Mouse (Mus musculus) embryo, embryonic 10 days (tissue): ENCODE data around the gene Icam1.

Source experiments
- DNase-seq: peaks from one replicate; pipeline ENCODE4 v3.0.0-alpha.2; 2015; ENCODE audit warnings: low spot score

Icam1 gene

GRCm38 (mm10) chr9:21015571-21016130, at the start of gene Icam1:
Icam1 (plus strand) TSS chr9:21015985.
- DNase-seq = no peak

DNA sequence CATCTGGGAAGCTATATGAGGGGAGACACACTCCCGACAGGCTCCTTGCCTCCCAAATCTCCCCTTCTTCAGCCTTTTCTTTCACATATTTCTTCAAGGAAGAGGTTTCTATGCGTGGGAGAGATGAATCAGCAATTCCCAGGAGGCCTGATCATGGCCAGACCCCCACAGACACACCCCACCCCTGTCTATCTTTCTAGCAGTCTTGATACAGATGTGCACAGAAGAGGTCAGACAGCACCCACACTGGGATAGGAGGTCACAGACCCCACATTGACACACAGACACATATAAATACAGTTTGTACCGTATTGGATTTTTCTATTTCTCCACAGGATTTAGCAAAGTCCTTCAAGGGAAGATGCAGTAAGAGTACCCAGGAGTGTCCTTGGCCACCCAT, 49.8 kb upstream of the Icam1 start:
- no peak for DNase-seq

- DNase-seq = no peak
These were observed 49.0 kb upstream of the Icam1 start for GRCm38 (mm10) chr9:20966747-20967146.

DNA sequence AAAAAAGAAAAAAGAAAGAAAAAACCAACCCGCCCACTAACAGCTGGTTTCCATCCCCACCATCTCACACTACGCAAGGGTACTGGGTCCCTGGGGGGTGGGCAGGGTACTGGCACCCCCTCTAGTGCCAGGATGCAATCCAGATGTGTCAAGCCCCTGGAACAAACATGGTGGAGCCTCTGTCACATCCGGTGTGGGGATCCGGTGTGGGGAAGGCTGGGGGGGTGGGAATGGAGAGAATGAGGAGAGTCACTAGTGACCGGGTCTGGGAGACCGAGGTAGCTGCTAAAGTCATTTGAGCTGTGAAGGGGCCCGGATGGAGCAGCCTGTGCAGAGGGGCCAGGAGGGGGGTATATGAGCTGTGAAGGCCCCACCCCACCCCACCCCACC, 44.0 kb upstream of the Icam1 start:
- no peak for DNase-seq

DNA sequence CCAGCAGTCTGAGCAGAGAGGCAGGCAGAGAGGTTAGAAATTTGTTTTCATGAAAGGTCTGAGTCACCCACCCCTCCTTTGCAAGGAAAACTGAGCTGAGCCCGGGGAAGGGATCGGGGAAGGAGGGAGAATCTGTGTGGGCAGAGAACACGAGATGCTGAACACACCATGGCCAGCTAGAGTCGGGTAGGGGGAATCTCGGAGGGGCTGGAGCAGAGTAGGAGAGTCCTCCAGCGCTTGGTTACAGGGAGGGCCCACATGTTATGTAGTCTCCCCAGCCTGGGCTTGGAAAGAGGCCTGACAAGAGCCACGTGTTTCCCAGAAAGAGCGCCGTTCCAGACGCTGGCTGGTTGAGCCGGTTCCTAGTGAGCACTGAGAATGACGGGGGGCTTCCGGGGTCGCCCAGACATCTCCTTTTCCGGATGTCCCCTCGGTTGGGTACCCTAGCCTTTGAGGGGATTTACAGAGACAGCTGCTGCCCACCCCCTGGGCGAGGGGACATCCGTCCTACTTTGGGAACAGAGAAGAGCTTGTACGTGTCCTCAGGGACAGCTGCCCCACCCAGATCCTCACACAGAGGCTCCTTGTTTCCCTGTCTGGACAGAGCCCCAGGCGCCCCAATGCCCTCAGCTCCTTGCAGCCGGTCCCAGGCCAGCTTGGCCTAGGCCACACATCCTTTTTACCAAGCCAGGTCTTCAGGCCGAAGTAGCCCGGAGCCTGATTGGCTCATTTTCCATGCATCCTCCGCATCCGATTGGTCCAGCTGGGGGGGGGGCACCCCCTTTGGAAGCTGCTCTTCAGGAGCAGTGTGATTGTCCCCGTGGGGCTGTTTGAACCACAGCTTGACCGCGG, 43.4 kb upstream of the Icam1 start:
- peak; percentile 61 for DNase-seq

DNA sequence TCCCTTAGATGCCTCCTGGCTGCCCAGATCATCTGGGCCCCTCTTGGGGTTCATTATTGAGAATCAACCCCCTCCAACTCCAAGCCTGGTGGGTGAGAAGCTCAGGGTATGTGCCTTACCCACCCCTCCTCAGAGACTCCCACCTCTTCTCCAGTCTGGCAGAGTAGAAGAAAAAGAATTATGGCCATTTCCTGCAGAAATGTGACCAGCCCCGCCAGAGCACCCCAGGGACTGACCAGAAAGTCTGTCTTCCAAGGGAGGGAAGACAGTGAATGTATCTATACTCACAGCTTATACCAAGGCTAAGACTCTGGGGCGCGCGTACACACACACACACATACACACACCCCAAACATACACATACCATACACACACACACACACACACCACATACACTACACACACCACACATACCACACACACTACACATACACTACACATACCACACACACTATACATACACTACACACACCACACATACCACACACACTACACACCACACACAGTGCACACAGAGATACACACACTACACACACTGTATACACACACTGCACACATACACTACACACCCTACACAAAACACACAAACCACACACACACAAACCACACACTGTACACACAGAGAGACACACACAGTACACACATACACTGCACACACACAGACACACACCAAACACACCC, 42.6 kb upstream of the Icam1 start:
- no peak for DNase-seq

DNA sequence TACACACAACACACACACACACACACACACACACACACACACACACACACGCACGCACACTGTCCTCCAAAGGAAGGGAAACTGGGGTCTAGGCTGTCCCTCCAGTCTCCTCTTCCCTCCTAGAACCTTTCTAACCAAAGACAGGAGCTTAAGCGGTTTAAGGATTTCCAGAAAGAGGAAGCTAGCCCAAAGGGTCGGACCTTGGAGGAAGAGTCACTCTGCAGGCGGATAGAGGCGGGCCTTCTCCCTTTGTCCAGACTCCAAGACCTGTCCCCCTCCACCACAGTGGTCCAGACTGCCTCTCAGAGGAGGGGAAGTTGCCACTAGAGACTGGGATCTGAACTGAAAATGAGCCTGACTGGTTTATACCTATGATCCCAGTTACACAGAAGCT, 42.1 kb upstream of the Icam1 start:
- DNase-seq = no peak

- peak; percentile 86 for DNase-seq
These were observed 40.2 kb upstream of the Icam1 start for GRCm38 (mm10) chr9:20975431-20976215.

- peak; percentile 92 for DNase-seq
These were observed 39.4 kb upstream of the Icam1 start, which contains the start of gene S1pr2 for GRCm38 (mm10) chr9:20976216-20976960. S1pr2 (minus strand) TSS chr9:20976781.

GRCm38 (mm10) chr9:20976961-20977689, 38.7 kb upstream of the Icam1 start:
- peak; percentile 62 for DNase-seq

DNA sequence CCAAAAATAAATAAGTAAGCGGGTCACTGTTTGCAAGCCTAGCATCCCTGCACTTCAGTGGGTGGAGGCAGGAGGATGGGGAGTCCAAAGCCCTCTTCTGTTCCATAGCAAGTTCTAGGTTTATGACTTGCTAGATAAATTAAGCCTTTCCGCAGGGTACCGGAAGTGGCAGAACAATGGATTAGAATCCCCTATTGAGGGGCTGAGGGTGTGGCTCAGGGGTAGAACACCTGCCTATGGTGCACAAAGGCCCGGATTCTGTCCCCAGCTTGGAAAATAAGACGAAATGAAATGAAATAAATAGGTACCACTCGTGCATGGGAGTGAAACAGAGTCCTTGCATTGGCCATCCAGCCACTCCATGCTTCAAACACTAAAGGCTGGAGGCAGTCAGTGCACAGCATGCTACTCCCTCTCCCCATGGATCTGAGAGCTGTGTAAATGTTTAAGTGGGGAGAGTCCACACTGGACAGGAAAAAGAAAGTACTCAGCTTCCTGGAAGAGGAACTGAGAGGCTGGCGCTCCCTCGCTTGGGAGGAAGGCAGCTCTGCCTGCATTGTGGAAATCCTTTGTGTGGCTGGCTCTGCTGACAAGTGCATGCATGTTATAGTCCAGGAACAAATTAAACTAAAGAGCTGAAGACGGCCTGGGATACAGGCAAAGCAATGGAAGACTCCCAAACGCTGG, 37.2 kb upstream of the Icam1 start:
- no peak for DNase-seq

DNA sequence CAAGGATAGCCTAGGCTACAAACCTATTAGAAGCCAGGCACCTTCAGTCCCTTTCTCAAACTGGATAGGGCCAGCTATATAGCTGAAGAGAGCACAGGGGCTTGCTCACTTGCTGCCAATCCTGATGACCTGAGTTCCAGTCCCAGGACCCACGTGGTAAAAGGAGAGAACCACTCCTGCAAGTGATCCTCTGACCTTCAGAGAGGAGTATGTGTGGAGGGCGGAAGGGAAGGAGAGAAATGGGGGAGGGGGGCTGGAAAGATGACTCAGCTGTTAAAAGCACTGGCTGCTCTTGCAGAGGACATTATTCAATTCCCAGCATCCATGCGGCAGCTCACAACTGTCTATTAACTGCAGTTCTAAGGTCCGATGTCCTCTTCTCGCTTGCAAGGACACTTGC, 36.6 kb upstream of the Icam1 start:
- DNase-seq = no peak

GRCm38 (mm10) chr9:20979769-20980168, 36.0 kb upstream of the Icam1 start:
- DNase-seq = no peak

DNA sequence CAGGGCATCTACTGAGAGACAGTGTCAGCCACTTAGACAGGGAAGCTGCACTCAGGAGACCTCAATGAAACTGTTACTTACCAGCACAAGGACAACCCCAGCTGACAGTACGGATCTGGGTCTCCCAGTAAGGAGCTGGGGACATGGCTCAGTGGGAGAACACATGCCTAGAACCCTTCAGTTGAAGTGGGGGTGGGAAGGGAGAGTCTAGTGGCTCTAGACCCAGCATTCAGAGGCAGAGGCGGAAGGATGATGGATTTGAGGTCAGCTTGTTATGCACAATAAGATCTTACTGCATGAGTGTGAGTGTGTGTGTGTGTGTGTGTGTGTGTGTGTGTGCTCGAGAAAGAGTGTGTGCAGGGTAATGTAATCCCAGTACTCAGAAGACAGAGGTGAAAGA, 33.6 kb upstream of the Icam1 start:
- DNase-seq = no peak

GRCm38 (mm10) chr9:20983169-20983568, 32.6 kb upstream of the Icam1 start:
- DNase-seq = no peak

DNA sequence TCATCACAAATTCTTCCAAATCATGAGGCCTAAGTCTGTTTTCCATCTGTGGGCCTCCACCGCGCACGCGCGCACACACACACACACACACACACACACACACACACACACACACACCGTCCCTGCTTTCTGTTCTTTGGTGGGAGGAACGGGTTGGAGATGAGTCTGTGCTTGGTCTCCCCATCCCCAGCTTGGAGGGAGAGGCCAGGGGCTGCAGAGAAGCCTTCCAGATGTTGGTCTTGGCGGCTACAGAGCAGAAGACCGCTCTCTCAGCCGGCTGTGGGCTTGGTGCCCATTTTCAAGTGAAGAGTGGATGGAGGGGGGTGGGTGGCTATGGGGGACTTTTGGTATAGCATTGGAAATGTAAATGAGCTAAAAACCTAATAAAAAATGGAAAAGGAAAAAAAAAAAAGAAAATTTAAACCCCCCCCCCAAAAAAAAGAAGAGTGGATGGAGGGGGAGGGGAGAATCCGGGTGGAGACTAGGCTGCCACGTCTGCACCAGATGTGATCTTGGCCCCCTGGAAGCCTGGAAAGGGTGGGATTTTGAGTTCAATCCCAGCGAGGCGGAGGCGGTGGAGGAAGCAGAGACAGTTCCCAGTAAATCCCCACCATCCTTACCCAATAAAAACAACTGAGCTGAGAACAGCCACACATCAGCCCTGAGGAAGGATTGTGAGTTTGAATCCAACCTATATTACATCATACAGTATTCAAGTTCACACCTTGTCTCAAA, 28.7 kb upstream of the Icam1 start:
- no peak for DNase-seq

GRCm38 (mm10) chr9:20987953-20988352, 27.8 kb upstream of the Icam1 start:
- DNase-seq = no peak

DNA sequence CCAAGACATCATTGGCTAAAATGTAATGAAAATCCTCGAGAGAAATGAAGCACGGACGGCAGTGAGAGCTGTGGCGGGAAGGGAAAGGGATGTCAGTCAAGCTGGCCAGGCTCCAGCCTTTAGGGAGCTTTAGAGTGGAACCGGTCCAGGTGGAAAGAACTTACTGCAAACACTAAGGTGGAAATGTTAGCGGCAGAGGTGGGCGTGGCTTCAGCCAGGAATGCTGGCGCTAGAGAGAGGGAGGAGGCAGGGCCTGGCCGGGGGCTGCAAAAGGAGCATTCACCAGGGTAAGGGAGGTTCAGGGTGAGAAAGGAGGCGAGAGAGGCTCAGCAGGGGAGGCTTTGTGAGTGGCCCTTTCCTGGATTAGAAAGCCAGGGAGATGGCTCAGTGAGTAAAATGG, 24.9 kb upstream of the Icam1 start:
- peak; percentile 68 for DNase-seq

- no peak for DNase-seq
These were observed 24.2 kb upstream of the Icam1 start for GRCm38 (mm10) chr9:20991587-20991986.
